Mouse (Mus musculus) heart, postnatal 0 days (tissue): Measurements from ENCODE around the gene Cyp17a1. TPM values are rescaled to one million over a fixed set of nuclear protein-coding genes. Genes with fewer than 3 reads are reported as not detected.

Experiments used
- ATAC-seq: fragments of 200-750 bp; cut with Nextera tagmentation; 2 replicates; pipeline ENCODE4 v1.8.0; 2017; ENCODE audit warnings: low read depth, moderate number of reproducible peaks, moderate library complexity; ENCODE audit not compliant: insufficient read depth
- DNase-seq: peaks from one replicate; pipeline ENCODE4 v3.0.0-alpha.2; 2016; ENCODE audit warnings: low spot score
- H3K27ac ChIP-seq: fragments of 300-500 bp; sonication (generic); 2 replicates; pipeline ENCODE4 v1.5.1; 2014; ENCODE audit warnings: low read depth, mild to moderate bottlenecking
- H3K27me3 ChIP-seq: fragments of 300-500 bp; sonication (generic); 2 replicates; pipeline ENCODE4 v1.6.1; 2014; ENCODE audit warnings: low read length, mixed read lengths; ENCODE audit not compliant: control insufficient read depth, insufficient read depth
- H3K36me3 ChIP-seq: fragments of 300-500 bp; sonication (generic); replicated peaks from 2 replicates; pipeline ENCODE4 v1.6.1; 2014; ENCODE audit warnings: low read length, mixed read lengths; ENCODE audit not compliant: control insufficient read depth, insufficient read depth
- H3K4me1 ChIP-seq: fragments of 300-500 bp; sonication (generic); 2 replicates; pipeline ENCODE4 v1.6.1; 2014; ENCODE audit warnings: antibody characterized with exemption; ENCODE audit not compliant: control insufficient read depth, insufficient read depth
- H3K4me2 ChIP-seq: fragments of 300-500 bp; sonication (generic); 2 replicates; pipeline ENCODE4 v1.6.1; 2014; ENCODE audit warnings: low read depth, mild to moderate bottlenecking, low read length, moderate library complexity
- H3K4me3 ChIP-seq: fragments of 300-500 bp; sonication (generic); 2 replicates; pipeline ENCODE4 v1.5.1; 2014; ENCODE audit warnings: low read depth, low read length
- H3K9ac ChIP-seq: fragments of 300-500 bp; sonication (generic); replicated peaks from 2 replicates; pipeline ENCODE4 v1.6.1; 2014; ENCODE audit warnings: low read depth, low read length, mixed read lengths
- H3K9me3 ChIP-seq: fragments of 300-500 bp; sonication (generic); replicated peaks from 2 replicates; pipeline ENCODE4 v1.6.1; 2016; ENCODE audit warnings: low read length; ENCODE audit not compliant: control insufficient read depth
- CTCF ChIP-seq: IDR thresholded peaks from 2 replicates; pipeline ENCODE4 v1.5.1; 2016; ENCODE audit warnings: antibody characterized with exemption, control low read depth, low read depth
- EP300 ChIP-seq: IDR thresholded peaks from 2 replicates; pipeline ENCODE4 v1.6.1; 2016; ENCODE audit warnings: antibody characterized with exemption, low read depth
- WGBS: fragments of 180-500 bp; shearing (Covaris S2); extraction: QIAGEN DNeasy Blood & Tissue Kit; methylation state at CpG from one replicate; pipeline ENCODE4 v1.1.7; 2014; 5-methylcytosine and 5-hydroxymethylcytosine counted together
- polyA plus RNA-seq: library from polyadenylated mRNA; unstranded; fragments of >200 nt; fragmentation: Nextera tagmentation; extraction: Ambion mirVana; gene quantifications from 2 replicates; pipeline ENCODE4 v1.2.1, GENCODE M21; 2015
- total RNA-seq: library from RNA; depleted of rRNA; stranded (reverse); fragments of >200 nt; gene quantifications from 2 replicates; pipeline ENCODE4 v1.2.3, GENCODE M21; 2014; ENCODE audit warnings: low replicate concordance

Cyp17a1 gene
- total and polyA plus RNA-seq, 2 experiments from 2014 or later: 0.68 to 3.9 TPM

DNA sequence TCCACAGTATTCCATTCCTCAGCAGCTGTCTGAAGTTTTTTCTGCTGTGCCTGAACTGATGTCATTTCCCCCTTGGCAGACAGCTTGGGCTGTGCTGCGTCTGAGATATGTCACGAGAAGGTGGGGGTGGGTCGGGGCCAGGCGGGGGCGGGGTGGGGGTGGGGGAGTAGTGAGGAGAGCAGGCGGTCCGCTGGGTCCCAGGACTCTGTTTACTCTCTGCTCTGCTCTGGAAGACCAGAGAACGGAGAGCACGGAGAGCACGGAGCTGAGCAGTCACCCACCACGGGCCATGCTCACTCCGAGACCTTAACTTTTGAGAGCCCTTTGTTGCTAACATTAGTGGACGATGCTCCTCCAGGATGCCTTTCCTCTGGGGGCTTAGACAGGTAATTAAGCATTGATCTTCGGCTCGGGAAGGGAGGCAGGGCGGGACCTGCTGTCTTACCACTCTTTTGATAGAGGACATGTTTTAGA lies 49.7 kb downstream of the Cyp17a1 start:
- DNase-seq (peak; percentile 92), ATAC-seq (peak; percentile 65)
- H3K4me2 ChIP-seq: peak overlapping the region; percentile 78
- no peaks in the 10 kb centered on the region for H3K36me3 ChIP-seq
- H3K4me1 ChIP-seq: peaks cover 82% of the 10 kb centered on the region
- H3K27ac ChIP-seq: peak overlapping the region; percentile 96
- no peak for TF ChIP-seq CTCF
- 0 out of 2 replicates have a peak, but pooled peaks have one; percentile 14 for TF ChIP-seq EP300
- no peaks in the 10 kb centered on the region for H3K9me3 ChIP-seq
- peak overlapping the region; percentile 72 for H3K9ac ChIP-seq
- H3K27me3 ChIP-seq: no peaks in the 10 kb centered on the region
- 5% methylated on average over 16 of the region's 16 CpGs for WGBS
- H3K4me3 ChIP-seq: peak overlapping the region; percentile 51

DNA sequence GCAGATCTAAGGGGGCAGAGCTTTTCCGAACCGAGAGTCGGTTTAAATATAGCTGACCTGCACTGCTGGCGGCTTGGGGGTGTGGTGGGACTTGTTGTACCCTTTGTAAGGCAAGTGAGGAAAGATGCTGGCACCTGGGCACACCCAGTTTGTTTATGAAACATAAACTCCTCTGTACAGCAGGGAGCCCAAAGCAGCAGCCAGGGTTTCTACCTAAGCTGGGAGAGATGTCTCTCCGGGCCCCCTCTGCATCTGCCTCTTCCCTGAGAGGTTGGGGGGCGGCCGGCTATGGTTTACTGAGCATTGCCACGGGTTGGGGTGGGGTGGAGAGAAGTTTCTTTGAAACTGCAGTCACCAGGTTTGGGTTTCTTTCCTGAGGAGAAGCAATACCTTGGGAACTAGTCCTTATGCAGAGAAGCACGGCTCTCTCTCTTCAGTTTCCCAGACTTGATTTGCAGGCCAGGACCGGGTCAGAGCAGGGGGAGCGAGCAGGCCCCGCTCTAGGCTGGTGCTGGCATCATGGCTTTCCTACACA lies 50.2 kb downstream of the Cyp17a1 start:
- Histone ChIP-seq H3K27ac (peak overlapping the region; percentile 96), H3K9ac (peak overlapping the region; percentile 72), H3K36me3 (no peaks in the 10 kb centered on the region), H3K27me3 (no peaks in the 10 kb centered on the region), H3K4me1 (peaks cover 82% of the 10 kb centered on the region), H3K4me2 (peak overlapping the region; percentile 78), H3K4me3 (peak overlapping the region; percentile 51), H3K9me3 (no peaks in the 10 kb centered on the region)
- no peak for ATAC-seq
- DNase-seq: peak; percentile 37
- 14% methylated on average over 12 of the region's 12 CpGs for WGBS
- TF ChIP-seq CTCF: no peak
- no peak for TF ChIP-seq EP300

DNA sequence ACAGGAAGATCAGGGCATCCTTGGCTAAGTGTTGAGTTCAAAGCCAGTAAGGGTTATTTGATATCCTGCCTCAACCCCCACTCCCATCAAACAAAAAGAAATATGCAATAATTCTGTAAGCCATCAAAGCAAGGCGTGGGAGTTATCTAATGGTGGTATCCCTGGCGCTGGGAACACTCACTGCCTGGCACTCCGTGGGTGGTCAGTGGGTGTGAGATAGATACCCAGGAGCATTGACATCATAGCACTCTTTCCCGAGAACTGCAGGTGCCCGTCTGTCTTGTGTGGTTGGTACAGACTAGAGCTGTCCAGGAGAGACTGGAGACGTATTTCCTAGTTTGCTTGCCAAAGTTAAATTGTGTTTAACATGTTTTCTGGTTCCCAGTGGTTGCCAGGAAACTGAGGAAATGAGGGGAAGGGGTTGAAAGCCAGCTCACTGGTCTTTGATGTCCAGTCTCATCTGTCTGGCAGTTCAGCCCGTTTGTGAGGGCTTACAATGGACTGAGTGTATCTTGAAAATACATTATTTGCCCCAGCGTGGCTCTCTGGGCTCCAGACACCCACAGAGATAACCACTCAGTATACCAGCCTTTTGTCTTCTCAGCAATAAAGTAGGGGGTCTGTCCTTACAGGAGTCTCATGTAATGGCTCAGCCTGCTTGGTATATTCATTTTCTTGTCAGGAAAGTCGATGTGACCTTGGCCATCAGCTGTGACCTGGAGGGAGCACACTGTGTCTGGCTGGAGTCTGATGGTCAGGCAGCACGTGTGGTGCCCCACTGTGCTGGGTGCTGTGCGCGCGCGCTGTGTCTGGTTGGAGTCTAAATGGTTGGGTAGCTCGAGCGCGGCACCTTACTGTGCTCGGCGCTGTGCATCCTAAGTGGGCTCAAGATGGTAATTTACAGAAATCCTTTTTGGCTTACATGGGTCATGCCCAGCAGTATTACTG lies 51.5 kb downstream of the Cyp17a1 start:
- 0 out of 2 replicates have a peak overlapping the region, but pooled peaks have one; percentile 4 for H3K4me2 ChIP-seq
- H3K9me3 ChIP-seq: no peaks in the 10 kb centered on the region
- no peak overlapping the region for H3K4me3 ChIP-seq
- peaks cover 83% of the 10 kb centered on the region for H3K4me1 ChIP-seq
- TF ChIP-seq EP300: no peak
- TF ChIP-seq CTCF: no peak
- no peaks in the 10 kb centered on the region for H3K36me3 ChIP-seq
- DNase-seq (no peak), ATAC-seq (no peak)
- H3K27ac ChIP-seq: peak overlapping the region; percentile 96
- H3K27me3 ChIP-seq: no peaks in the 10 kb centered on the region
- 65% methylated on average over 19 of the region's 19 CpGs for WGBS
- no peak overlapping the region; the same call in 1 of the 2 replicates for H3K9ac ChIP-seq

DNA sequence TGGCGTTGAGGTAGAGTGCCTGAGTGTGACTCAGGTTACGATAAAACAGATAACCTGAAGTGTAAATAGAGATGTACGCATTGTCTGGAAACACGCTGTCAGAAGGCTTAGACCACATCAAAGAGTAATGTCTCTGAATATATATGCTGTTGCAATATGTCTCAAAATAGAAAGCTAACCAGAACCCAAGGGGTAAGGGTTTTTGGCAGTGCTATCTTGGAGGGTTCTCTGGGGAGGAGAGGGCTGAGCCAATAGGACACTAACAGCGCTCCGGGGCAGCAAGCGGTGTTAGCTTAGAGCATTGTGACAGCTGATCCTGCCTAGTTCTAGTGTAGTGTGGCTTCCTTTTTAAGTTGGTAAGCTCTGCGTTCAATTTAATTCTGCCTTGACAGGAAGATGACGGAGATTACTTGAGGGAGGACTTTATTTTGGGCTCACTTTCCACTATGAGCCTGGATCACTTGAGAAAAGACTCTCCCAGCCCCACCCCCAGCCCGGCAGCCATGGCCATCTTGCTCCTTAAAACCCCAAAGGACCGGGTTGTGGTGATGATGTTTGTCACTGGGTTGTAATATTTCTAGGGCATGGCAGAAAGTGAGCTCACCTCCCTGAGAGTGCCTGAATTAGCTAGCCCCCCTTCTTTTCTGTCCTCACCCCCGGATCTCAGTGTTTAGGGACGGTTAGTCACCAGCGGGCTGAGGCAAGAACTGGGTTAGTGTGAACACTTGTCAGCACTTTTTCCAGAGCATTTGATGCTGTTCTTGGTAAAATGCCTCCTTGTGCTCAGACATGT lies 52.8 kb downstream of the Cyp17a1 start:
- Histone ChIP-seq H3K9me3 (no peaks in the 10 kb centered on the region), H3K4me2 (peak overlapping the region; percentile 4; the same call in 1 of the 2 replicates), H3K4me1 (peaks cover 79% of the 10 kb centered on the region), H3K9ac (0 out of 2 replicates have a peak overlapping the region, but pooled peaks have one; percentile 0), H3K27ac (peak overlapping the region; percentile 74), H3K36me3 (no peaks in the 10 kb centered on the region), H3K27me3 (no peaks in the 10 kb centered on the region), H3K4me3 (no peak overlapping the region)
- 30% methylated on average over 14 of the region's 14 CpGs for WGBS
- TF ChIP-seq CTCF: no peak
- no peak for TF ChIP-seq EP300
- no peak for ATAC-seq
- peak; percentile 53 for DNase-seq

DNA sequence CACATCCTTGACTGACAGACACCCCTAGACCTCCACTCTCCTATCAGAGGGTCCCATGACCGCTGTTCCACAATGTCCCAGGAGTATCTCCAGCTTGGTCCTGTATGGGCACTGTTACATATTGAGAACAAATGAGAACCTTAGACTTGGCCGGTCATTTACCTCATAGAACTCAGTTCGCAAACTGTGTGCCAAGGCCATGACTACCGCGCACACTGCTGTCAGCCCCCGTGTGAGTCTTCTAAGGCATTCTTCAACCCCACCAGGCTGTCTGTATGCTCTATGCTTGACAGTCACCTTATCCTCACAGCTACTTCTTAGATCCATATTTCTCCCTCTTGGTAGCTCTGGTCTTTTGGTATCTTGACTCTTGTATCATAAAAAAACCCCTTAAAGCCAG lies 53.5 kb downstream of the Cyp17a1 start:
- no peaks in the 10 kb centered on the region for H3K9me3 ChIP-seq
- H3K4me1 ChIP-seq: peaks cover 72% of the 10 kb centered on the region
- ATAC-seq: no peak
- no peaks in the 10 kb centered on the region for H3K36me3 ChIP-seq
- H3K27me3 ChIP-seq: no peaks in the 10 kb centered on the region
- no peak for TF ChIP-seq CTCF
- no peak for TF ChIP-seq EP300
- peak overlapping the region; percentile 74 for H3K27ac ChIP-seq
- H3K9ac ChIP-seq: 0 out of 2 replicates have a peak overlapping the region, but pooled peaks have one; percentile 13
- no peak overlapping the region for H3K4me3 ChIP-seq
- DNase-seq: no peak
- 61% methylated on average over 6 of the region's 6 CpGs for WGBS
- peak overlapping the region; percentile 16; the same call in 1 of the 2 replicates for H3K4me2 ChIP-seq
